Mouse (Mus musculus): ENCODE results near the gene I830077J02Rik.

Gene I830077J02Rik

GRCm38 (mm10) chr3:105932240-105933071, at the start of gene I830077J02Rik:
Gene I830077J02Rik (minus strand): TSS chr3:105932664.
- Histone ChIP-seq H3K36me3 (ENCODE audit: control insufficient read depth, insufficient read depth, low read length, poor library complexity, severe bottlenecking) (no peaks in the 10 kb centered on the region), H3K27me3 (ENCODE audit: control insufficient read depth, insufficient read depth, low read length, poor library complexity, severe bottlenecking) (no peaks in the 10 kb centered on the region; the same call in 1 of the 2 replicates)
- peak; percentile 43 for DNase-seq (ENCODE audit: low read depth, low spot score)

- no peaks in the 10 kb centered on the region for H3K36me3 ChIP-seq (ENCODE audit: control insufficient read depth, insufficient read depth, low read length, poor library complexity, severe bottlenecking)
- DNase-seq (ENCODE audit: low read depth, low spot score): no peak
- H3K27me3 ChIP-seq (ENCODE audit: control insufficient read depth, insufficient read depth, low read length, poor library complexity, severe bottlenecking): no peaks in the 10 kb centered on the region
Observed at GRCm38 (mm10) chr3:105974174-105974573, 41.7 kb upstream of the I830077J02Rik start.

- no peak for DNase-seq (ENCODE audit: low read depth, low spot score)
- H3K27me3 ChIP-seq (ENCODE audit: control insufficient read depth, insufficient read depth, low read length, poor library complexity, severe bottlenecking): no peaks in the 10 kb centered on the region
- H3K36me3 ChIP-seq (ENCODE audit: control insufficient read depth, insufficient read depth, low read length, poor library complexity, severe bottlenecking): no peaks in the 10 kb centered on the region; the same call in 1 of the 2 replicates
Observed at GRCm38 (mm10) chr3:105973411-105973810, 40.9 kb upstream of the I830077J02Rik start, which contains the start of gene Ovgp1. Gene Ovgp1 (plus strand): TSS chr3:105973711.

GRCm38 (mm10) chr3:105971831-105972446, 39.5 kb upstream of the I830077J02Rik start:
- H3K27me3 ChIP-seq (ENCODE audit: control insufficient read depth, insufficient read depth, low read length, poor library complexity, severe bottlenecking): no peaks in the 10 kb centered on the region
- H3K36me3 ChIP-seq (ENCODE audit: control insufficient read depth, insufficient read depth, low read length, poor library complexity, severe bottlenecking): no peaks in the 10 kb centered on the region; the same call in 1 of the 2 replicates
- no peak for DNase-seq (ENCODE audit: low read depth, low spot score)

GRCm38 (mm10) chr3:105960700-105961099, 28.2 kb upstream of the I830077J02Rik start:
- H3K27me3 ChIP-seq (ENCODE audit: control insufficient read depth, insufficient read depth, low read length, poor library complexity, severe bottlenecking): no peaks in the 10 kb centered on the region
- peak; percentile 48 for DNase-seq (ENCODE audit: low read depth, low spot score)
- H3K36me3 ChIP-seq (ENCODE audit: control insufficient read depth, insufficient read depth, low read length, poor library complexity, severe bottlenecking): peaks cover 14% of the 10 kb centered on the region

GRCm38 (mm10) chr3:105959999-105960398, 27.5 kb upstream of the I830077J02Rik start, which contains the start of gene Atp5f1:
Gene Atp5f1 (minus strand): TSS chr3:105960099.
- Histone ChIP-seq H3K27me3 (ENCODE audit: control insufficient read depth, insufficient read depth, low read length, poor library complexity, severe bottlenecking) (no peaks in the 10 kb centered on the region), H3K36me3 (ENCODE audit: control insufficient read depth, insufficient read depth, low read length, poor library complexity, severe bottlenecking) (peaks cover 11% of the 10 kb centered on the region)
- peak; percentile 5 for DNase-seq (ENCODE audit: low read depth, low spot score)

GRCm38 (mm10) chr3:105959585-105959984, 27.1 kb upstream of the I830077J02Rik start:
- Histone ChIP-seq H3K27me3 (ENCODE audit: control insufficient read depth, insufficient read depth, low read length, poor library complexity, severe bottlenecking) (no peaks in the 10 kb centered on the region), H3K36me3 (ENCODE audit: control insufficient read depth, insufficient read depth, low read length, poor library complexity, severe bottlenecking) (peaks cover 10% of the 10 kb centered on the region)
- DNase-seq (ENCODE audit: low read depth, low spot score): no peak

GRCm38 (mm10) chr3:105958974-105959580, 26.6 kb upstream of the I830077J02Rik start, which contains the start of gene Wdr77:
Gene Wdr77 (plus strand): TSS chr3:105959369.
- H3K27me3 ChIP-seq (ENCODE audit: control insufficient read depth, insufficient read depth, low read length, poor library complexity, severe bottlenecking): no peaks in the 10 kb centered on the region
- peak; percentile 99 for DNase-seq (ENCODE audit: low read depth, low spot score)
- peaks cover 10% of the 10 kb centered on the region for H3K36me3 ChIP-seq (ENCODE audit: control insufficient read depth, insufficient read depth, low read length, poor library complexity, severe bottlenecking)

GRCm38 (mm10) chr3:105958204-105958603, 25.7 kb upstream of the I830077J02Rik start:
- no peaks in the 10 kb centered on the region for H3K27me3 ChIP-seq (ENCODE audit: control insufficient read depth, insufficient read depth, low read length, poor library complexity, severe bottlenecking)
- DNase-seq (ENCODE audit: low read depth, low spot score): no peak
- peaks cover 8% of the 10 kb centered on the region for H3K36me3 ChIP-seq (ENCODE audit: control insufficient read depth, insufficient read depth, low read length, poor library complexity, severe bottlenecking)

- no peaks in the 10 kb centered on the region for H3K27me3 ChIP-seq (ENCODE audit: control insufficient read depth, insufficient read depth, low read length, poor library complexity, severe bottlenecking)
- H3K36me3 ChIP-seq (ENCODE audit: control insufficient read depth, insufficient read depth, low read length, poor library complexity, severe bottlenecking): peaks cover 5% of the 10 kb centered on the region; the same call in 1 of the 2 replicates
- peak; percentile 23 for DNase-seq (ENCODE audit: low read depth, low spot score)
Observed at GRCm38 (mm10) chr3:105957235-105957634, 24.8 kb upstream of the I830077J02Rik start.

- no peaks in the 10 kb centered on the region for H3K27me3 ChIP-seq (ENCODE audit: control insufficient read depth, insufficient read depth, low read length, poor library complexity, severe bottlenecking)
- no peak for DNase-seq (ENCODE audit: low read depth, low spot score)
- peaks cover 16% of the 10 kb centered on the region; the same call in 1 of the 2 replicates for H3K36me3 ChIP-seq (ENCODE audit: control insufficient read depth, insufficient read depth, low read length, poor library complexity, severe bottlenecking)
Observed at GRCm38 (mm10) chr3:105951348-105951747, 18.9 kb upstream of the I830077J02Rik start.

GRCm38 (mm10) chr3:105936111-105936510, 3.6 kb upstream of the I830077J02Rik start:
- no peaks in the 10 kb centered on the region; the same call in 1 of the 2 replicates for H3K27me3 ChIP-seq (ENCODE audit: control insufficient read depth, insufficient read depth, low read length, poor library complexity, severe bottlenecking)
- no peak for DNase-seq (ENCODE audit: low read depth, low spot score)
- H3K36me3 ChIP-seq (ENCODE audit: control insufficient read depth, insufficient read depth, low read length, poor library complexity, severe bottlenecking): no peaks in the 10 kb centered on the region; the same call in 1 of the 2 replicates

- no peak for DNase-seq (ENCODE audit: low read depth, low spot score)
- Histone ChIP-seq H3K27me3 (ENCODE audit: control insufficient read depth, insufficient read depth, low read length, poor library complexity, severe bottlenecking) (no peaks in the 10 kb centered on the region; the same call in 1 of the 2 replicates), H3K36me3 (ENCODE audit: control insufficient read depth, insufficient read depth, low read length, poor library complexity, severe bottlenecking) (no peaks in the 10 kb centered on the region)
Observed at GRCm38 (mm10) chr3:105935033-105935432, 2.6 kb upstream of the I830077J02Rik start.

- DNase-seq (ENCODE audit: low read depth, low spot score): no peak
- H3K36me3 ChIP-seq (ENCODE audit: control insufficient read depth, insufficient read depth, low read length, poor library complexity, severe bottlenecking): no peaks in the 10 kb centered on the region
- H3K27me3 ChIP-seq (ENCODE audit: control insufficient read depth, insufficient read depth, low read length, poor library complexity, severe bottlenecking): no peaks in the 10 kb centered on the region; the same call in 1 of the 2 replicates
Observed at GRCm38 (mm10) chr3:105933926-105934325, 1.5 kb upstream of the I830077J02Rik start.
